Mouse (Mus musculus) frontal cortex, postnatal 25 days (tissue): ENCODE measurements around the gene Gm281.
"Not testable (repeated sequence)": the region's sequence is repeated elsewhere in the genome, so short reads cannot be mapped to it uniquely, and the experiment has no call there.

ENCODE experiments used
- DNase-seq, 2 experiments: peaks; one replicate each; pipeline ENCODE4 v3.0.0; 2022; ENCODE audit warnings: low spot score in 2 of 2

Gm281 gene

GRCm38 (mm10) chr14:13914387-13915082 lies at the start of gene Gm281:
Gm281 (minus strand) TSS chr14:13914478.
- no peak for DNase-seq

- no peak for DNase-seq
Observed at GRCm38 (mm10) chr14:13963527-13963926, 49.2 kb upstream of the Gm281 start.

GRCm38 (mm10) chr14:13962476-13962875 lies 48.2 kb upstream of the Gm281 start:
- DNase-seq = no peak

GRCm38 (mm10) chr14:13961401-13962112 lies 47.3 kb upstream of the Gm281 start, which contains the start of the genes Atxn7 and Thoc7:
Atxn7 (plus strand) TSS chr14:13961440.
Thoc7 (minus strand) TSS chr14:13961852.
- DNase-seq = peak in 1 of 2 experiments; percentile 16

GRCm38 (mm10) chr14:13960482-13961325 lies 46.4 kb upstream of the Gm281 start:
- peak; percentile 26 to 30 for DNase-seq

GRCm38 (mm10) chr14:13960079-13960478 lies 45.8 kb upstream of the Gm281 start:
- DNase-seq = no peak

GRCm38 (mm10) chr14:13952151-13952550 lies 37.9 kb upstream of the Gm281 start:
- DNase-seq = not testable (repeated sequence)

GRCm38 (mm10) chr14:13950401-13950800 lies 36.1 kb upstream of the Gm281 start:
- DNase-seq = no peak

GRCm38 (mm10) chr14:13948345-13948744 lies 34.1 kb upstream of the Gm281 start:
- DNase-seq = no peak

GRCm38 (mm10) chr14:13944686-13945085 lies 30.4 kb upstream of the Gm281 start:
- DNase-seq = no peak

GRCm38 (mm10) chr14:13934052-13934371 lies 19.7 kb upstream of the Gm281 start:
- DNase-seq = no peak

GRCm38 (mm10) chr14:13933290-13934051 lies 19.2 kb upstream of the Gm281 start:
- DNase-seq = no peak

GRCm38 (mm10) chr14:13917630-13918029 lies 3.4 kb upstream of the Gm281 start:
- peak in 1 of 2 experiments; percentile 46 for DNase-seq

GRCm38 (mm10) chr14:13917208-13917607 lies 2.9 kb upstream of the Gm281 start:
- no peak for DNase-seq

- no peak for DNase-seq
Observed at GRCm38 (mm10) chr14:13915207-13915606, 929 bp upstream of the Gm281 start.

- no peak for DNase-seq
Observed at GRCm38 (mm10) chr14:13910148-13910547, 4.1 kb downstream of the Gm281 start.

- DNase-seq = no peak
Observed at GRCm38 (mm10) chr14:13907145-13907544, 7.1 kb downstream of the Gm281 start.

- DNase-seq = no peak
Observed at GRCm38 (mm10) chr14:13906461-13906860, 7.8 kb downstream of the Gm281 start.

GRCm38 (mm10) chr14:13901611-13902067 lies 12.6 kb downstream of the Gm281 start:
- peak; percentile 22 to 43 for DNase-seq

- DNase-seq = no peak
Observed at GRCm38 (mm10) chr14:13895198-13895597, 19.1 kb downstream of the Gm281 start.

- DNase-seq = no peak
Observed at GRCm38 (mm10) chr14:13893748-13894147, 20.5 kb downstream of the Gm281 start.
